Mouse (Mus musculus) MEL (cell line): ENCODE data around the gene March4. TPM values are rescaled to one million over a fixed set of nuclear protein-coding genes. Genes with fewer than 3 reads are reported as not detected.

Experiments used
- DNase-seq: peaks from one replicate; pipeline ENCODE4 v3.0.0; 2011; ENCODE audit warnings: low read depth, low spot score
- H3K27ac ChIP-seq: 2 replicates; pipeline ENCODE4 v1.5.1; 2012; ENCODE audit warnings: low read depth, mild to moderate bottlenecking, control low read depth, low read length, moderate library complexity; ENCODE audit not compliant: control insufficient read depth
- H3K27me3 ChIP-seq, 2 experiments: fragments of 150-350 bp in 1 of 2; sonication (generic) in 1 of 2; 2 replicates each; pipeline ENCODE4 v1.6.1; 2012; ENCODE audit warnings: low read length in 2 of 2, mild to moderate bottlenecking in 2 of 2, improper control_type of control experiment in 1 of 2, moderate library complexity in 1 of 2; ENCODE audit not compliant: insufficient read depth in 2 of 2, control insufficient read depth in 1 of 2
- H3K36me3 ChIP-seq, 2 experiments: 2 replicates each; pipeline ENCODE4 v1.6.1; 2012 to 2014; ENCODE audit warnings: low read length in 2 of 2, improper control_type of control experiment in 1 of 2, inconsistent platforms in 1 of 2, mild to moderate bottlenecking in 1 of 2; ENCODE audit not compliant: insufficient read depth in 2 of 2, control insufficient read depth in 1 of 2
- H3K4me1 ChIP-seq, 2 experiments: fragments of 150-350 bp in 1 of 2; sonication (generic) in 1 of 2; 2 replicates each; pipeline ENCODE4 v1.6.1; 2012; ENCODE audit warnings: low read length in 2 of 2, improper control_type of control experiment in 1 of 2, mild to moderate bottlenecking in 1 of 2; ENCODE audit not compliant: insufficient read depth in 2 of 2, control insufficient read depth in 1 of 2
- H3K4me3 ChIP-seq, 2 experiments: fragments of 150-350 bp in 1 of 2; sonication (generic) in 1 of 2; 2 replicates each; pipeline ENCODE4 v1.5.1; 2012; ENCODE audit warnings: low read depth in 2 of 2, low read length in 2 of 2, mild to moderate bottlenecking in 2 of 2, moderate library complexity in 2 of 2, control low read depth in 1 of 2, improper control_type of control experiment in 1 of 2; ENCODE audit not compliant: control insufficient read depth in 1 of 2, insufficient read depth in 1 of 2
- H3K79me2 ChIP-seq: 2 replicates; pipeline ENCODE4 v1.6.1; 2012; ENCODE audit warnings: mild to moderate bottlenecking, low read length, moderate library complexity; ENCODE audit not compliant: control insufficient read depth, poor library complexity, insufficient read depth
- H3K9ac ChIP-seq: 2 replicates; pipeline ENCODE4 v1.6.1; 2012; ENCODE audit warnings: low read depth, mild to moderate bottlenecking, control low read depth, low read length, moderate library complexity; ENCODE audit not compliant: control insufficient read depth, poor library complexity, severe bottlenecking
- H3K9me3 ChIP-seq: fragments of 150-350 bp; sonication (generic); replicated peaks from 2 replicates; pipeline ENCODE4 v1.6.1; 2012; ENCODE audit warnings: mild to moderate bottlenecking, low read length, improper control_type of control experiment, moderate library complexity; ENCODE audit not compliant: insufficient read depth
- BHLHE40 ChIP-seq: IDR thresholded peaks from 2 replicates; pipeline ENCODE4 v1.6.1; 2012; ENCODE audit warnings: low read depth, mild to moderate bottlenecking, inconsistent platforms, low read length, improper control_type of control experiment, borderline replicate concordance
- CHD1 ChIP-seq: IDR thresholded peaks from 2 replicates; pipeline ENCODE4 v1.6.1; 2012; ENCODE audit warnings: low read depth, mild to moderate bottlenecking, inconsistent platforms, low read length, improper control_type of control experiment
- E2F4 ChIP-seq: IDR thresholded peaks from 2 replicates; pipeline ENCODE4 v1.6.1; 2011; ENCODE audit warnings: low read depth, low read length, improper control_type of control experiment, borderline replicate concordance
- ELF1 ChIP-seq: IDR thresholded peaks from 2 replicates; pipeline ENCODE4 v1.6.1; 2014; ENCODE audit warnings: low read depth, mild to moderate bottlenecking, inconsistent platforms, low read length, improper control_type of control experiment, moderate library complexity
- GATA1 ChIP-seq: IDR thresholded peaks from 2 replicates; pipeline ENCODE4 v1.6.1; 2011; ENCODE audit warnings: low read depth, low read length, improper control_type of control experiment
- HCFC1 ChIP-seq: IDR thresholded peaks from 2 replicates; pipeline ENCODE4 v1.6.1; 2012; ENCODE audit warnings: low read depth, mild to moderate bottlenecking, inconsistent platforms, low read length, improper control_type of control experiment, moderate library complexity
- JUND ChIP-seq: IDR thresholded peaks from 2 replicates; pipeline ENCODE4 v1.6.1; 2011; ENCODE audit warnings: low read depth, mild to moderate bottlenecking, improper control_type of control experiment, low read length
- KAT2A ChIP-seq: conservative IDR thresholded peaks from 2 replicates; pipeline ENCODE4 v1.6.1; 2012; ENCODE audit warnings: low read depth, low read length, improper control_type of control experiment, inconsistent platforms
- MAFK ChIP-seq: IDR thresholded peaks from 2 replicates; pipeline ENCODE4 v1.6.1; 2011; ENCODE audit warnings: low read depth, mild to moderate bottlenecking, low read length, improper control_type of control experiment, borderline replicate concordance
- MAX ChIP-seq: IDR thresholded peaks from 2 replicates; pipeline ENCODE4 v1.6.1; 2011; ENCODE audit warnings: low read length, improper control_type of control experiment
- MXI1 ChIP-seq: IDR thresholded peaks from 2 replicates; pipeline ENCODE4 v1.6.1; 2011; ENCODE audit warnings: mild to moderate bottlenecking, low read depth, low read length, improper control_type of control experiment
- MYB ChIP-seq: IDR thresholded peaks from 2 replicates; pipeline ENCODE4 v1.6.1; 2011; ENCODE audit warnings: mild to moderate bottlenecking, low read depth, low read length, improper control_type of control experiment
- MYC ChIP-seq: IDR thresholded peaks from 2 replicates; pipeline ENCODE4 v1.6.1; 2011; ENCODE audit warnings: low read depth, mild to moderate bottlenecking, low read length, improper control_type of control experiment, moderate library complexity
- NELFE ChIP-seq: IDR thresholded peaks from 2 replicates; pipeline ENCODE4 v1.6.1; 2011; ENCODE audit warnings: low read depth, low read length, improper control_type of control experiment
- POLR2AphosphoS2 ChIP-seq: IDR thresholded peaks from 2 replicates; pipeline ENCODE4 v1.6.1; 2011; ENCODE audit warnings: low read length, improper control_type of control experiment
- POLR2AphosphoS5 ChIP-seq: IDR thresholded peaks from 2 replicates; pipeline ENCODE4 v1.6.1; 2012; ENCODE audit warnings: low read depth, borderline replicate concordance, mild to moderate bottlenecking, inconsistent platforms, low read length, moderate library complexity, mixed read lengths
- RCOR1 ChIP-seq: IDR thresholded peaks from 2 replicates; pipeline ENCODE4 v1.6.1; 2012; ENCODE audit warnings: low read depth, mild to moderate bottlenecking, inconsistent platforms, low read length, improper control_type of control experiment
- TBP ChIP-seq: IDR thresholded peaks from 2 replicates; pipeline ENCODE4 v1.8.0; 2011; ENCODE audit warnings: low read depth, low read length, improper control_type of control experiment
- TCF12 ChIP-seq: IDR thresholded peaks from 2 replicates; pipeline ENCODE4 v1.6.1; 2014; ENCODE audit warnings: low read depth, mild to moderate bottlenecking, inconsistent platforms, low read length, improper control_type of control experiment, moderate library complexity
- UBTF ChIP-seq: IDR thresholded peaks from 2 replicates; pipeline ENCODE4 v1.6.1; 2012; ENCODE audit warnings: low read depth, mild to moderate bottlenecking, inconsistent platforms, low read length, improper control_type of control experiment, moderate library complexity, borderline replicate concordance; ENCODE audit not compliant: insufficient read depth
- USF1 ChIP-seq: IDR thresholded peaks from 2 replicates; pipeline ENCODE4 v1.6.1; 2014; ENCODE audit warnings: low read depth, mild to moderate bottlenecking, inconsistent platforms, low read length, improper control_type of control experiment, moderate library complexity
- USF2 ChIP-seq, 2 experiments: IDR thresholded peaks; 2 replicates each; pipeline ENCODE4 v1.6.1; 2011 to 2012; ENCODE audit warnings: improper control_type of control experiment in 2 of 2, low read length in 2 of 2, borderline replicate concordance in 1 of 2, inconsistent platforms in 1 of 2, low read depth in 1 of 2, mild to moderate bottlenecking in 1 of 2; ENCODE audit not compliant: insufficient read depth in 1 of 2
- ZKSCAN1 ChIP-seq: IDR thresholded peaks from 2 replicates; pipeline ENCODE4 v1.6.1; 2012; ENCODE audit warnings: low read depth, mild to moderate bottlenecking, inconsistent platforms, low read length, improper control_type of control experiment, moderate library complexity
- ZMIZ1 ChIP-seq: IDR thresholded peaks from 2 replicates; pipeline ENCODE4 v1.6.1; 2012; ENCODE audit warnings: low read depth, mild to moderate bottlenecking, inconsistent platforms, low read length, improper control_type of control experiment, moderate library complexity
- polyA plus RNA-seq, 2 experiments: library from polyadenylated mRNA; stranded (reverse) in 1 of 2; unstranded in 1 of 2; fragments of >175 nt in 1 of 2; fragments of >200 nt in 1 of 2; gene quantifications; 2 replicates each; pipeline versions ENCODE4 v1.2.1 to v1.2.4; 2012; ENCODE audit warnings: low replicate concordance in 2 of 2, low read depth in 1 of 2; ENCODE audit not compliant: insufficient read length in 2 of 2, insufficient read depth in 1 of 2, missing spikeins in 1 of 2
- total RNA-seq: library from RNA; depleted of rRNA; stranded (reverse); fragments of 300-350 nt; gene quantifications from 2 replicates; pipeline ENCODE4 v1.2.3, GENCODE M21; 2012

Gene March4
- total and polyA plus RNA-seq, 3 experiments: not detected

DNA sequence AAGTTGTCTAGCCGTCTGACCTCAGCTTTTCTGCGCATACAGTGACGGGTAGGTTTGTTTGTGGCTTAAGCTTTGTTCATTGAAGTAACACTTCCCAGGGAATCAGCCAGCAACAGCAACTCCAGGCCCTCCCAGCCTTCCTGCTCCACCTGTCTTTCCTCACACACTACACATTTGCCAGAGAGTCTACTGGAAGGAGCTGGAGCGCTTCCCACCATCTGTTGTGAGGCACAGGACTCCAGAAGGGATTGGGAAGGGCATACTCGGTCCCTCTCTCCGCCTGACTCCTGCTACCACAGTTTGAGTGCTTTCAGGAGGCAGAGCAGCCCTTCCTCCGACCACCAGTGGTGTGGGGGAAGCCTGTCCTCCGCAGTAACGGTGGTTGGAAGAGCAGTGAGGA is 136.1 kb downstream of the March4 start:
- TF ChIP-seq TBP (no peak), RCOR1 (no peak), UBTF (no peak), E2F4 (no peak), CHD1 (no peak), POLR2AphosphoS5 (no peak), USF1 (no peak), ZMIZ1 (no peak), MAX (no peak), BHLHE40 (no peak), USF2 (IDR thresholded peaks at IDR 0.05; ENCODE audit: borderline replicate concordance in 1 of 2, insufficient read depth in 1 of 2, low read depth in 1 of 2, low read length in 2 of 2) (no peak), TCF12 (no peak), MYC (no peak), GATA1 (no peak), ZKSCAN1 (no peak), MAFK (no peak)
- Histone ChIP-seq H3K27ac (no peak overlapping the region), H3K4me1 (no peaks in the 10 kb centered on the region), H3K79me2 (no peaks in the 10 kb centered on the region), H3K4me3 (no peak overlapping the region), H3K9me3 (no peaks in the 10 kb centered on the region), H3K27me3 (no peaks in the 10 kb centered on the region), H3K36me3 (no peaks in the 10 kb centered on the region), H3K9ac (no peak overlapping the region)
- DNase-seq: no peak

DNA sequence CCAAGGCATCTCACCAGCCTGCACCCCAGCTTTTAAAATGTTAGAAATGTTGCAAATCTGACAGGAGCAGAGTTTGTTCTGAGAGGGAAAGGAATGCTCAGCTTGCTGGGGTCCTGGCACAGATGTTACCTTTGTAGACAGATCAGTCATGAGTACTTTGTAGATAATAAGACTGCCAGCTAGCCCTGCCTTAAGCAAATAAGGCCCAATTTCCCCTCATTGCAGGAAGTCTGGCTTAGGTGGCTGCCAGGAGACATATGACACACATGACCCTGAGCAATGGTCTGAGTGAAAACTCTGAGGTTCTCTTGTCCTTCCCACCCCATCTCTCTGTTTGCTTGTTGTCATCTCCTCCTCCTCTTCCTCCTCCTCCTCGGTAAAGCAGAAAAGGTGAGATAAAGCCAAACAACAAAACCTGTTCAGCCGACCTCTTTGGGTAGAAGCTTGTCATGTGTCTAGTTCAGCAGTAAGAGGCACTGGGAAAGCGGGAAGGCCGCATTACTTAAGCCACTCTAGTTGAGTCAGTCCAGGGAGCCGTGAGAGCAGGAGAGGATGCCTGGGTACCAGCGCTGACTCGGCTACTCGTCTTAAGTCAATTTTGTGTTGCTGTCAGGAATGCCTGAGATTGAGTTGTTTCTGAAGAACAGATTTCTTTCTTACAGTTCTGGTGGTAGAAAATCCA is 136.9 kb downstream of the March4 start:
- no peak for DNase-seq
- Histone ChIP-seq H3K36me3 (no peaks in the 10 kb centered on the region; a peak in 1 of 4 replicates), H3K9ac (no peak overlapping the region), H3K79me2 (no peaks in the 10 kb centered on the region), H3K27ac (no peak overlapping the region), H3K9me3 (no peaks in the 10 kb centered on the region), H3K4me3 (no peak overlapping the region), H3K4me1 (no peaks in the 10 kb centered on the region), H3K27me3 (no peaks in the 10 kb centered on the region)
- TF ChIP-seq RCOR1 (no peak), ELF1 (no peak), POLR2AphosphoS2 (no peak), CHD1 (no peak), POLR2AphosphoS5 (no peak), MXI1 (no peak), MAFK (no peak), MYB (no peak), TBP (no peak), MYC (no peak), MAX (no peak), JUND (no peak), USF2 (IDR thresholded peaks at IDR 0.05; ENCODE audit: borderline replicate concordance in 1 of 2, insufficient read depth in 1 of 2, low read depth in 1 of 2, low read length in 2 of 2) (no peak), NELFE (no peak), KAT2A (no peak), ZMIZ1 (no peak), HCFC1 (no peak), TCF12 (no peak)
